Mouse (Mus musculus) brain, embryonic 14.5 days (tissue): ENCODE data around the gene Olfr372.
"Not testable (repeated sequence)": the region's sequence is repeated elsewhere in the genome, so short reads cannot be mapped to it uniquely, and the experiment has no call there.

ENCODE experiments used
- CTCF ChIP-seq: fragments of 200-500 bp; IDR thresholded peaks from 2 replicates; pipeline ENCODE4 v1.5.1; 2012; ENCODE audit warnings: inconsistent platforms, mild to moderate bottlenecking, moderate library complexity, borderline replicate concordance; ENCODE audit not compliant: insufficient read depth, insufficient read length; ENCODE audit errors: extremely low read depth
- POLR2A ChIP-seq: fragments of 200-500 bp; IDR thresholded peaks from 2 replicates; pipeline ENCODE4 v1.6.1; 2012; ENCODE audit warnings: mild to moderate bottlenecking, inconsistent platforms, borderline replicate concordance; ENCODE audit not compliant: poor library complexity, insufficient read depth, insufficient read length, severe bottlenecking; ENCODE audit errors: extremely low read depth

DNA sequence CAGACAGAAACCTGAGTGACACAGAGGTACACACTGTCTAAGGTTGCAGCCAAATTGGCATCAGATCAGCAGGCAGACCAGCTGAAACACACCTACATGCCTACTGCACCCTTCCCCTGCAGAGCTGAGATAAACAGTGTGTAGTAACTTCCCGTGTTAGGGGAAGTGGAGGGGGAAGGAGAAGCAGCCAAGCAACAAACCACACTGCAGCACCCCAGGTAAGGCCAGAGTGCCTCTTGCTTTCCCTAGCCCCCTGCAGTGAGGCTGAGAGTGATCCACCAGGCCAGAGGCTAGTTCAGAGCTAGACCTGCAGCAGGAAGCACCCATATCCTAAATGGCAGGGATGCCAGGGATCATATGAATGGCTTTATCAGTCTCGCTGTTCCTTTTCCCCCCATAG is 23.7 kb upstream of the Olfr372 start:
- not testable (repeated sequence) for TF ChIP-seq CTCF, POLR2A
